Mouse (Mus musculus): Measurements from ENCODE around the gene Fbxo27. TPM values are rescaled to one million over a fixed set of nuclear protein-coding genes. Genes with fewer than 3 reads are reported as not detected.

Gene Fbxo27
- total and polyA plus RNA-seq, 3 experiments, result 0.23 to 1.2 TPM; not detected in 1

GRCm38 (mm10) chr7:28676811-28677541 lies 15.7 kb upstream of the Fbxo27 start:
- no peak overlapping the region for H3K4me3 ChIP-seq
- WGBS, result 69% methylated on average over 13 of the region's 13 CpGs
- no peaks in the 10 kb centered on the region for H3K36me3 ChIP-seq (ENCODE audit: control insufficient read depth, insufficient read depth, low read length)
- TF ChIP-seq EP300 (IDR thresholded peaks at IDR 0.05; ENCODE audit: insufficient read depth, low read depth, low read length), result no peak
- no peak for TF ChIP-seq POLR2A (IDR thresholded peaks at IDR 0.05; ENCODE audit: insufficient read depth, low read depth, low read length)
- no peak for TF ChIP-seq CTCF (IDR thresholded peaks at IDR 0.05)
- no peak overlapping the region for H3K9ac ChIP-seq (ENCODE audit: low read depth, low read length)
- intact Hi-C loops (cut with DNase I), result no loop called here
- no peaks in the 10 kb centered on the region for H3K4me1 ChIP-seq (ENCODE audit: control insufficient read depth, insufficient read depth, low read length)
- H3K27me3 ChIP-seq (ENCODE audit: control insufficient read depth, insufficient read depth, low read length), result 0 out of 2 replicates have a peak, but pooled peaks cover 3% of the 10 kb centered on the region
- H3K79me2 ChIP-seq (replicated peaks; ENCODE audit: control insufficient read depth, insufficient read depth, low read length), result no peaks in the 10 kb centered on the region
- no peak for DNase-seq
- H3K27ac ChIP-seq, result no peak overlapping the region

DNA sequence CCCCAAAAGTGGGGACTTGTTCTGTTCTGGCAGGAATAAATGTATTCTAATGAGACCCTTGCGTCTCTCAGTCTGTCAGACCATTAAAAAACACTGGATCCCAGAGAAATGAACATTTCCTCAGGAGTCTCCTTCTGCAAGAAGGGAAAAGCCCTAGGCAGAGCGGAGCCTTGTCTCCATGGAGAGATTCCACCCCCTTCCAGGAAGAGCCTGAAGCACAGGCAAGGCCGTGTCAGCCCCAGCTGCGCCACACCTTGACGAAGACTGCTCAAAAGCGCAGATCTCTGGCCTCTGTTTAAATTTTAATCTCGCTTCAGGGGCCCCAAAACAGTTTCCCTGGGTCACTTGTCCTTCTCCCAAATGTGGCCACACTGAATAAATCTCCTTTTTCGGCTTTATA lies 15.0 kb upstream of the Fbxo27 start:
- Histone ChIP-seq H3K27me3 (ENCODE audit: control insufficient read depth, insufficient read depth, low read length) (0 out of 2 replicates have a peak, but pooled peaks cover 3% of the 10 kb centered on the region), H3K36me3 (ENCODE audit: control insufficient read depth, insufficient read depth, low read length) (no peaks in the 10 kb centered on the region), H3K79me2 (replicated peaks; ENCODE audit: control insufficient read depth, insufficient read depth, low read length) (no peaks in the 10 kb centered on the region), H3K4me3 (no peak overlapping the region), H3K27ac (no peak overlapping the region), H3K9ac (ENCODE audit: low read depth, low read length) (no peak overlapping the region), H3K4me1 (ENCODE audit: control insufficient read depth, insufficient read depth, low read length) (no peaks in the 10 kb centered on the region)
- 96% methylated on average over 8 of the region's 8 CpGs for WGBS
- DNase-seq, result no peak
- intact Hi-C loops (cut with DNase I), result no loop called here
- TF ChIP-seq CTCF (IDR thresholded peaks at IDR 0.05), result no peak
- TF ChIP-seq EP300 (IDR thresholded peaks at IDR 0.05; ENCODE audit: insufficient read depth, low read depth, low read length), result no peak
- TF ChIP-seq POLR2A (IDR thresholded peaks at IDR 0.05; ENCODE audit: insufficient read depth, low read depth, low read length), result no peak

DNA sequence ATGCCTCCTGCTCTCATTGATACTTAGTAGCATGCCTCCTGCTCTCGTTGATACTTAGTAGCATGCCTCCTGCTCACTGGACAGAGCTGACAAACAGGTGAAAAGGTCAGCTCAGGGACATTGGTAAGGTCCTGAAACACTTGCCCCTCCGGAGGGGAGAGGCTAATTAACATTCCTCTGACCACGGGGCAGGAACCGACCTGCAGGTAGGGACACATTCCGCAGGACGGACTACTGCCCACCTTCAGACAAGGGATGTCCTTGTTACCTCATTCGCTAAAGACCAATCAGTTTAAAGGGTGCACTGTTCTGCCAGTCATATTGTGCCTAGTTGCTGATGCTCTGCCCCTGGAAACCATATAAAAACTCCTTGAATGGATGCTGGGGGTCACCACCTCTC lies 1.6 kb upstream of the Fbxo27 start:
- no peak overlapping the region for H3K27ac ChIP-seq
- no peaks in the 10 kb centered on the region for H3K79me2 ChIP-seq (replicated peaks; ENCODE audit: control insufficient read depth, insufficient read depth, low read length)
- no peaks in the 10 kb centered on the region for H3K4me1 ChIP-seq (ENCODE audit: control insufficient read depth, insufficient read depth, low read length)
- H3K27me3 ChIP-seq (ENCODE audit: control insufficient read depth, insufficient read depth, low read length), result 0 out of 2 replicates have a peak, but pooled peaks cover 2% of the 10 kb centered on the region
- DNase-seq, result no peak
- no peak overlapping the region for H3K9ac ChIP-seq (ENCODE audit: low read depth, low read length)
- H3K36me3 ChIP-seq (ENCODE audit: control insufficient read depth, insufficient read depth, low read length), result no peaks in the 10 kb centered on the region
- TF ChIP-seq EP300 (IDR thresholded peaks at IDR 0.05; ENCODE audit: insufficient read depth, low read depth, low read length) (no peak), CTCF (IDR thresholded peaks at IDR 0.05) (no peak), POLR2A (IDR thresholded peaks at IDR 0.05; ENCODE audit: insufficient read depth, low read depth, low read length) (no peak)
- H3K4me3 ChIP-seq, result no peak overlapping the region
- 69% methylated on average over 7 of the region's 7 CpGs for WGBS
- intact Hi-C loops (cut with DNase I), result no loop called here

- DNase-seq, result peak; percentile 29 to 60
- WGBS, result 1% methylated on average over 38 of the region's 38 CpGs
- intact Hi-C loops (cut with DNase I), result no loop called here
- Histone ChIP-seq H3K27ac (no peak overlapping the region), H3K9ac (ENCODE audit: low read depth, low read length) (no peak overlapping the region), H3K36me3 (ENCODE audit: control insufficient read depth, insufficient read depth, low read length) (no peaks in the 10 kb centered on the region), H3K4me3 (peak overlapping the region; percentile 25; the same call in 1 of the 2 replicates), H3K27me3 (ENCODE audit: control insufficient read depth, insufficient read depth, low read length) (0 out of 2 replicates have a peak, but pooled peaks cover 2% of the 10 kb centered on the region), H3K4me1 (ENCODE audit: control insufficient read depth, insufficient read depth, low read length) (no peaks in the 10 kb centered on the region), H3K79me2 (replicated peaks; ENCODE audit: control insufficient read depth, insufficient read depth, low read length) (no peaks in the 10 kb centered on the region)
- no peak for TF ChIP-seq CTCF (IDR thresholded peaks at IDR 0.05)
- no peak for TF ChIP-seq EP300 (IDR thresholded peaks at IDR 0.05; ENCODE audit: insufficient read depth, low read depth, low read length)
- TF ChIP-seq POLR2A (IDR thresholded peaks at IDR 0.05; ENCODE audit: insufficient read depth, low read depth, low read length), result no peak
These were observed 795 bp downstream of the Fbxo27 start for GRCm38 (mm10) chr7:28693321-28693966.

GRCm38 (mm10) chr7:28694423-28694822 lies 1.8 kb downstream of the Fbxo27 start:
- 0 out of 2 replicates have a peak, but pooled peaks cover 2% of the 10 kb centered on the region for H3K27me3 ChIP-seq (ENCODE audit: control insufficient read depth, insufficient read depth, low read length)
- TF ChIP-seq CTCF (IDR thresholded peaks at IDR 0.05) (no peak), POLR2A (IDR thresholded peaks at IDR 0.05; ENCODE audit: insufficient read depth, low read depth, low read length) (no peak)
- no peak for DNase-seq
- intact Hi-C loops (cut with DNase I), result no loop called here
- H3K9ac ChIP-seq (ENCODE audit: low read depth, low read length), result no peak overlapping the region
- 27% methylated on average over 14 of the region's 14 CpGs for WGBS
- H3K4me1 ChIP-seq (ENCODE audit: control insufficient read depth, insufficient read depth, low read length), result no peaks in the 10 kb centered on the region
- no peak overlapping the region for H3K4me3 ChIP-seq
- no peaks in the 10 kb centered on the region for H3K79me2 ChIP-seq (replicated peaks; ENCODE audit: control insufficient read depth, insufficient read depth, low read length)
- no peak overlapping the region for H3K27ac ChIP-seq
- H3K36me3 ChIP-seq (ENCODE audit: control insufficient read depth, insufficient read depth, low read length), result no peaks in the 10 kb centered on the region

DNA sequence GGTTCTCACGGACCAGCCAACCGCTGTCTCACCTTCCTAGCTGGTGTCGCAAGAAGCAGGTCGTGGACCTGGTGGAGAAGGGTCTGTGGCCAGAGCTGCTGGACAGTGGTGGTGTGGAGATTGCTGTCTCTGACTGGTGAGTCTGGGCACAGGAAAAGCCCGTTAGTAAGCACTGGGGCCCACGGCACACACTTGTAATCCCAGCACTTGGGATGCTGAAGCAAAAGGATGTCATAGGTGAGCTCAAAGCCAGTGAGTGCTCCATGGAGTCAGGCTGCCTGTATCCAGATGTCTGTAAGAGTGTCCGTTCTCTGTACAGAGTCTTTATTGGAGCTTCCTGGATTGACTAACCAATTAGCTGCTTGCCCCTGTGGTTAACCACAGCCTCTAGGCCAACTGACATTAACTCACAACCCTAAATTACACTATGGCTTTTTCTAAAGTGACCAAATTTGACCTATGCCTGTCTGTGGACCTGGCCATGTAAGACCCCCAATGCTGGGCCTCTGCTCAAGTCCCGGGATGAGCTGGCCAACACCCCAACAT lies 2.4 kb downstream of the Fbxo27 start:
- intact Hi-C loops (cut with DNase I), result no loop called here
- DNase-seq, result no peak
- TF ChIP-seq CTCF (IDR thresholded peaks at IDR 0.05), result no peak
- no peak for TF ChIP-seq POLR2A (IDR thresholded peaks at IDR 0.05; ENCODE audit: insufficient read depth, low read depth, low read length)
- TF ChIP-seq EP300 (IDR thresholded peaks at IDR 0.05; ENCODE audit: insufficient read depth, low read depth, low read length), result no peak
- no peaks in the 10 kb centered on the region for H3K79me2 ChIP-seq (replicated peaks; ENCODE audit: control insufficient read depth, insufficient read depth, low read length)
- 74% methylated on average over 8 of the region's 8 CpGs for WGBS
- no peak overlapping the region for H3K4me3 ChIP-seq
- H3K27me3 ChIP-seq (ENCODE audit: control insufficient read depth, insufficient read depth, low read length), result 0 out of 2 replicates have a peak, but pooled peaks cover 2% of the 10 kb centered on the region
- no peak overlapping the region for H3K9ac ChIP-seq (ENCODE audit: low read depth, low read length)
- no peaks in the 10 kb centered on the region for H3K4me1 ChIP-seq (ENCODE audit: control insufficient read depth, insufficient read depth, low read length)
- no peak overlapping the region for H3K27ac ChIP-seq
- H3K36me3 ChIP-seq (ENCODE audit: control insufficient read depth, insufficient read depth, low read length), result no peaks in the 10 kb centered on the region

Measured in heart, adult 2 months (tissue).